Mouse (Mus musculus) G1E (cell line): ENCODE data around the gene Tecrl. TPM values are rescaled to one million over a fixed set of nuclear protein-coding genes. Genes with fewer than 3 reads are reported as not detected.

Experiments used
- ATAC-seq: 2 replicates; pipeline ENCODE4 v1.8.0; 2016; ENCODE audit warnings: mild to moderate bottlenecking; ENCODE audit not compliant: insufficient number of reproducible peaks, poor library complexity, low FRiP score, severe bottlenecking; ENCODE audit errors: extremely low read depth
- DNase-seq: peaks from one replicate; pipeline ENCODE4 v3.0.0; 2012; ENCODE audit warnings: low spot score
- H3K27me3 ChIP-seq: 2 replicates; pipeline ENCODE4 v1.6.1; 2012; ENCODE audit warnings: mild to moderate bottlenecking, low read length, inconsistent platforms; ENCODE audit not compliant: insufficient read depth
- H3K36me3 ChIP-seq: replicated peaks from 2 replicates; pipeline ENCODE3; 2012; ENCODE audit warnings: mild to moderate bottlenecking, inconsistent platforms
- H3K4me1 ChIP-seq: 2 replicates; pipeline ENCODE4 v1.6.1; 2012; ENCODE audit warnings: low read depth, low read length, inconsistent platforms, mixed read lengths; ENCODE audit not compliant: insufficient read depth
- H3K4me3 ChIP-seq: 2 replicates; pipeline ENCODE4 v1.5.1; 2012; ENCODE audit warnings: low read depth, mild to moderate bottlenecking, inconsistent platforms, low read length, moderate library complexity, mixed read lengths
- H3K9me3 ChIP-seq: replicated peaks from 2 replicates; pipeline ENCODE4 v1.6.1; 2012; ENCODE audit warnings: inconsistent platforms
- CTCF ChIP-seq: IDR thresholded peaks from 2 replicates; pipeline ENCODE4 v1.5.1; 2012; ENCODE audit warnings: low read depth, low read length, inconsistent platforms, mixed read lengths
- GATA1 ChIP-seq: IDR thresholded peaks from 2 replicates; pipeline ENCODE4 v1.6.1; 2012; ENCODE audit warnings: borderline replicate concordance, low read length, inconsistent platforms, mixed read lengths
- GATA2 ChIP-seq: IDR thresholded peaks from 2 replicates; pipeline ENCODE4 v1.6.1; 2012; ENCODE audit warnings: low read depth, low read length, inconsistent platforms, borderline replicate concordance
- POLR2AphosphoS5 ChIP-seq: IDR thresholded peaks from 2 replicates; pipeline ENCODE4 v1.6.1; 2012; ENCODE audit warnings: low read depth, low read length, inconsistent platforms; ENCODE audit not compliant: insufficient replicate concordance
- TAL1 ChIP-seq: conservative IDR thresholded peaks from 2 replicates; pipeline ENCODE4 v1.6.1; 2012; ENCODE audit warnings: low read depth, low read length, inconsistent platforms, mixed read lengths
- polyA plus RNA-seq: library from polyadenylated mRNA; stranded (reverse); fragments of >175 nt; gene quantifications from 2 replicates; pipeline ENCODE4 v1.2.3, GENCODE M21; 2012
- total RNA-seq, 2 experiments: library from RNA; stranded (forward) in 1 of 2; stranded (reverse) in 1 of 2; fragments of 200-1000 nt in 1 of 2; fragments of >200 nt in 1 of 2; fragmentation: Nextera tagmentation in 1 of 2; gene quantifications; 2 replicates each; pipeline ENCODE4 v1.2.3; 2014 to 2017

The Tecrl gene
- total and polyA plus RNA-seq, 3 experiments: not detected

DNA sequence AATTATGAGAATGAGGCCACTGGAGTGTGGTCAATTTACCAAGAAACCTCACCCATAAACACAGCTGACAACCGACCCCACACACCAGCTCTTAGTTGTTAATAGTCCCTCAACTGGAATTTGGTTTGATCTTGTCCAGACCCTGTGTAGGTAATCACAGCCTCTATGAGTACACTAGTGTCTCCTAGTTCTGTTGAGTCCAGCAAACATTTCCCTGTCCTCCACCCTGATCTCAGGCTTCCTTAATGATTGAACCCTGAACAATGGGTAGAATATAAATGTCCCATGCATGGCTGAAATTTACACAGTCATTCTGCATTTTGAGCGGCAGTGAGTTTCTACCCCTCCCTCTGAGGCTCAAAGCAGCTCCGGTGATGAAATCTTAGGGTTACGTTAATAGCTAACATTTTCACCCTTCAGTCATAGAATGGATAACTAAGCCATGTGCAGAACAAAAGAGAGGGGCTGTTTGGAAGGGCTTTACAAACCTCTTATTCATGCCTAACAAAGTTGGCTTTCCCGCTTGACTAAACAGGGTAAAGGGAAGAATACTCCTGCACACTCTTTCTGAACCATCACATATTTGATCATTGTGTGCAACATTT is 116.0 kb downstream of the Tecrl start:
- Histone ChIP-seq H3K9me3 (peaks cover 4% of the 10 kb centered on the region; the same call in 1 of the 2 replicates), H3K27me3 (no peaks in the 10 kb centered on the region), H3K4me1 (no peaks in the 10 kb centered on the region), H3K36me3 (no peaks in the 10 kb centered on the region), H3K4me3 (no peak overlapping the region)
- ATAC-seq: no peak
- no peak for DNase-seq
- no peak for TF ChIP-seq CTCF
- TF ChIP-seq POLR2AphosphoS5: no peak
- no peak for TF ChIP-seq GATA1
- TF ChIP-seq TAL1: no peak
- TF ChIP-seq GATA2: no peak
